Mouse (Mus musculus): ENCODE measurements around the gene Itpr1.

GRCm38 (mm10) chr6:108246369-108247085 lies 33.6 kb downstream of the Itpr1 start:
- no peak for TF ChIP-seq CTCF (IDR thresholded peaks at IDR 0.05; ENCODE audit: insufficient read depth, low read depth, low read length)
- TF ChIP-seq POLR2A (IDR thresholded peaks at IDR 0.05; ENCODE audit: insufficient read depth, low read depth, low read length) = no peak

All from olfactory bulb, adult 2 months (tissue).